Mouse (Mus musculus) neutrophil, adult 5-6 weeks (primary cell): ENCODE data around the gene Nutf2. TPM values are rescaled to one million over a fixed set of nuclear protein-coding genes. Genes with fewer than 3 reads are reported as not detected.
A peak's percentile ranks its signal among the peaks of the same experiment; 100 is the strongest.

ENCODE experiments used
- ATAC-seq: fragments of 151-379, 151-347 bp; 2 replicates; pipeline ENCODE4 v1.8.0; 2017; ENCODE audit warnings: mild to moderate bottlenecking, moderate TSS enrichment; ENCODE audit not compliant: insufficient number of reproducible peaks, poor library complexity, low FRiP score, severe bottlenecking; ENCODE audit errors: extremely low read depth
- total RNA-seq: library from RNA; stranded (forward); fragments of 200-1000 nt; gene quantifications from 2 replicates; pipeline ENCODE4 v1.2.3, GENCODE M21; 2017

Nutf2 gene
- total RNA-seq, 1 experiment from 2014 or later, result 18.9 TPM

- no peak for ATAC-seq
Observed at GRCm38 (mm10) chr8:105853178-105853577, 7.2 kb upstream of the Nutf2 start, which contains the start of gene Cenpt. TSS of gene Cenpt (minus strand) at chr8:105853278.

- no peak for ATAC-seq
Observed at GRCm38 (mm10) chr8:105854303-105854702, 6.1 kb upstream of the Nutf2 start.

GRCm38 (mm10) chr8:105854715-105855216, 5.6 kb upstream of the Nutf2 start, which contains the start of gene Thap11:
TSS of gene Thap11 (plus strand) at chr8:105855132.
- peak; percentile 79 for ATAC-seq

- no peak for ATAC-seq
Observed at GRCm38 (mm10) chr8:105855248-105856167, 4.9 kb upstream of the Nutf2 start.

- ATAC-seq, result no peak
Observed at GRCm38 (mm10) chr8:105856168-105856835, 4.1 kb upstream of the Nutf2 start.

- ATAC-seq, result peak; percentile 24; the same call in 1 of the 2 replicates
Observed at GRCm38 (mm10) chr8:105858495-105858894, 1.9 kb upstream of the Nutf2 start.

GRCm38 (mm10) chr8:105859314-105859713, 1.1 kb upstream of the Nutf2 start:
- no peak for ATAC-seq

- ATAC-seq, result no peak
Observed at GRCm38 (mm10) chr8:105861951-105862350, 1.6 kb downstream of the Nutf2 start.

GRCm38 (mm10) chr8:105866364-105867029, 6.1 kb downstream of the Nutf2 start:
- ATAC-seq, result no peak

GRCm38 (mm10) chr8:105874301-105874700, 13.9 kb downstream of the Nutf2 start:
- ATAC-seq, result no peak

- peak; percentile 93 for ATAC-seq
Observed at GRCm38 (mm10) chr8:105880754-105881520, 20.6 kb downstream of the Nutf2 start, which contains the start of gene Edc4. TSS of gene Edc4 (plus strand) at chr8:105880881.

GRCm38 (mm10) chr8:105889756-105890465, 29.5 kb downstream of the Nutf2 start:
- ATAC-seq, result no peak

GRCm38 (mm10) chr8:105890870-105891269, 30.5 kb downstream of the Nutf2 start:
- no peak for ATAC-seq

- no peak for ATAC-seq
Observed at GRCm38 (mm10) chr8:105892432-105892831, 32.1 kb downstream of the Nutf2 start.

- ATAC-seq, result no peak
Observed at GRCm38 (mm10) chr8:105893339-105893738, 33.0 kb downstream of the Nutf2 start, which contains the start of gene Nrn1l. TSS of gene Nrn1l (plus strand) at chr8:105893567.

GRCm38 (mm10) chr8:105897801-105898480, 37.6 kb downstream of the Nutf2 start:
- no peak for ATAC-seq
